Mouse (Mus musculus) adipocyte (in vitro differentiated cells): ENCODE data around the gene Lrrc4b.

Experiments used
- DNase-seq: peaks from one replicate; pipeline ENCODE4 v3.0.0-alpha.2; 2016; ENCODE audit warnings: low spot score

The Lrrc4b gene

DNA sequence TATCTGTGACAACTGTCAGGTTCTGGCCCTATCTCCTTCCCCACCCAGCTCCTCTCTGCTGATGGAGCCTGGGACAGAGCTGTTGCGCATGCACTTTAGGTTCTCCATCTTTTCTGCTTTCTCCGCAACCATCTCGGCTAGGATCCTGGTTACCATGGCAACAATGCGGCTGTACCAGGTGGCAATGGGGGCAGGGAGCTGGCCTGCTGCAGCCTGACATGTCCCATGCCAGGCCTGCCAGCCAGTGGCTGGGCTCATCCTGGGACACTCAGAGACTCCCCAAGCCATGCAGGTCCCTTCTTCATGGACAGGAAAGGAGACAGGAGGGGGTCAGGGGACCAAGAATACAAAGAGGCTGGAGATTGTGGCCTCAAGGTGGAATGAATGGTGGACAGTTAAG, 35.7 kb downstream of the Lrrc4b start:
- DNase-seq: no peak

DNA sequence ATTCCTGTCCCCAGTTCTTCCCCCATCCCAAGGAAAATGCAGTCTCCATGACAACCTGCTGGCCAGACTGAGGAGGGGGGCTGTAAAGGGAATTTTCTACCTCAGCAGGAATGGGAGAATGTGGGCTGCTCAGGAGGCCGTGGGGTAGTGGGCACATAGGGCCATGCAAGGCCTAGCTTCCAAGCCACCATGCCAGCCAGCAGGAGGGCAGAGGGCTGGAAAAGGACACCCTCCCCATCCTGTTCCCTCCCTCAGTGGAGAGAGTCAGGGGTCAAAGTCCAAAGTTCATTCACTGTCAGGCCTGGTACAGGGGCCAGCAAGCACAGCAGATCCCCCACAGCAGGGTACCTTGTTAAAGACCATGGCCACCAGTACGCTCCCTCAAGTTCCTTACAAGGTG, 36.3 kb downstream of the Lrrc4b start, which contains the start of gene Aspdh:
Gene Aspdh, plus strand, starts transcription at position 281 of the 400 bp plus-strand sequence.
- no peak for DNase-seq

DNA sequence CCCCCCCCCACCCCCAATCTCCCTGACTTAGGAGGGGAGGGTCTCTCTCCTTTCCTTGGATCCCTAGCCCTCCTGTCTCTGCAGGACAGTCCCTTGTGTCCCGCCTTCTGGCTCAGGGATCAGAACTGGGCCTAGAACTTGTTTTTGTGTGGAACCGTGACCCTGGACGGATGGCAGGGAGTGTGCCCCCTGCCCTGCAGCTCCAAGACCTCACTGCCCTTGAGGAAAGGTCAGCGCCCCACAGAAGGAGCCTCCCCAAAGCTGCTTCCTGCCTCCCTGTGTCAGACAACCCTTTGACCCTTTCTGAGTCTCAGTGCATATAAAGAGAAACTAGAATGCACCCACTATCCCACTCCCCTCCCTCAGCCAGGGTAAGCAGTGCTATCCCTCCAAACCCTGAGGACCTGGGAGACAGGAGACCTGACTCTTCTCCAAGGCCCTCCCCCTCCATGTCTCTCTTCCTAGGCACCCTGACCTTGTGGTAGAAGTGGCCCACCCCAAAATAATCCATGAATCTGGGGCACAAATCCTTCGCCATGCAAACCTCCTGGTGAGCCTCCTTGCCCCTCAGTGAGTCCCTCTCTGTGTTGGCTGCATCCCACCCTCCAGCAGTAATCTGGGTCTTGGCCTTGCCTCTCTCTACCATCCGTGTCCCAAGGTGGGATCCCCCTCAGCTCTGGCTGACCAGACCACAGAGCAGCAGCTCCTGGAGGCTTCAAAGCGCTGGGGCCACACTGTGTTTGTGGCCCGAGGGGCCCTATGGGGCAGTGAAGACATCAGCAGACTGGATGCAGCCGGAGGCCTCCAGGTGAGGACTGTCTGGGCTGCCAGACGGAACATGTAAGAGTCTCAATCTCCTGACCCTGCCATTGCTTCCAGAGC, 37.4 kb downstream of the Lrrc4b start:
- DNase-seq: no peak

DNA sequence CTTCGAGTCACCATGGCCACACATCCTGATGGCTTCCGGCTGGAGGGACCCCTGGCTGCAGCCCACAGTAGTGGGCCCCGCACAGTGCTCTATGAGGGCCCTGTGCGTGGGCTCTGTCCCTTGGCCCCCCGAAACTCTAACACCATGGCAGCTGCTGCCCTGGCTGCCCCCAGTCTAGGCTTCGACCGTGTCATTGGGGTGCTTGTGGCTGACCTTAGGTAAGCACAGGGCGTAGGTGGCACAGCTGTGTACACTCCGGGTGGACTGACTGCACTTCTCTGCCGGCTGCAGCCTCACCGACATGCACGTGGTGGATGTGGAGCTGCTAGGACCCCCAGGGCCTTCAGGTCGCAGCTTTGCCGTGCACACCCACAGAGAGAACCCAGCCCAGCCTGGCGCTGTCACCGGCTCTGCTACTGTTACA, 38.1 kb downstream of the Lrrc4b start:
- DNase-seq: no peak

DNA sequence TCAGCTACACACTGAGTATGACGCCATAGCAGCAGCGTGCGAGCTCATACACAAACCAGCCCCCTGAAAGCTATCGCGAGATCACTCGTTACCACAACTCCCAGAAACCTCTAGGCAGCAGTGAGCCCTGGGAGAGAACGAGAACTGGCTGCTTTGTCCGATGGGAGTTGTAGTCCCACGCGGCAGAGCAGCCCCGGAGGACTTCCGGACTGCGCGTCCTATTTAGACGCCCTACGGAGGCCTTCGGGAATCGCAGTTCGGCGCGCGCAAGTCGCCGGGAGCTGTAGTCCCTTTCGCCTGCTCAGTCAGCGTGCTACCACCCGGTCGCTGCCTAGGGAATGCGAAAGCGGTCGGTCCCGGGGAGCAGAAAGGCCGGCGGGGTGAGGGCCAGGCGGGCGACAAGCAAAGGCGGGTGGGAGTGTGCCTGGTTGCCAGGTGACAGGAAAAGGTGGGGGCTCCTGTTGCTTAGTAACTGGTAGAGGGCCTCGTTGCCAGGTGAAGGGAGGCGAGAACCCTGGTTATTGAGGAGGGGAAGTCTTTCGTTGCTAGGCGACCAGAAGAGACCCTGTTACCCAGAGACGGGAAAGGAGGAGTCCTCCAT, 39.1 kb downstream of the Lrrc4b start, which contains the start of gene Josd2:
Gene Josd2, plus strand, starts transcription at position 170 of the 601 bp plus-strand sequence.
- DNase-seq: peak; percentile 97

DNA sequence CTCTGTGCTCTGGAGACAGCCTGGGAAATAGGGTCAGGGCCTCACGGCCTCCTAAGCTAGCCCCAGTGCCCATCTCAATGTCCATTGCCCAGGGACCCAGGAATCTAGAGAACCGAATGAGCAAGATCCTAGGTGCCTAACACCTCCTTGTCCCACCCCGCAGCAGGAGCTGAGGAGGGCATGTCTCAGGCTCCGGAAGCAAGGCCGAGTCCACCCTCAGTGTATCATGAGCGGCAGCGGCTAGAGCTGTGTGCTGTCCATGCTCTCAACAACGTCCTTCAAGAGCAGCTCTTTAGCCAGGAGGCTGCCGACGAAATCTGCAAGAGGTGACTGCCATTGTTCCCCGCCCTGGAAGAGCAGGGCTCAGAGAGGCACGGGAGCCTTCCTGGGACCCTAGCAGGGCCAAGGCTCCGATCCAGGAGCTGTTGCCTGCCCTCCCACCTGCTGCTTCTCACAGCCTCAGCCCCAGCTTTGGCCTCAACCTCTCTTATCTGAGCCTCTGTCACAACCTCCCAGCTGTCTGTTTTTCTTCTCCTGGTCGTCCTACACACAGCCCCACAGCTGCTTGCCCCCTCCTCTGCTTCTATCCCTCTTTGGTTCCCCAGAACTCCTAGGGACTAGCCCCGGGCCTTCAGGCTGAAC, 39.9 kb downstream of the Lrrc4b start:
- no peak for DNase-seq

DNA sequence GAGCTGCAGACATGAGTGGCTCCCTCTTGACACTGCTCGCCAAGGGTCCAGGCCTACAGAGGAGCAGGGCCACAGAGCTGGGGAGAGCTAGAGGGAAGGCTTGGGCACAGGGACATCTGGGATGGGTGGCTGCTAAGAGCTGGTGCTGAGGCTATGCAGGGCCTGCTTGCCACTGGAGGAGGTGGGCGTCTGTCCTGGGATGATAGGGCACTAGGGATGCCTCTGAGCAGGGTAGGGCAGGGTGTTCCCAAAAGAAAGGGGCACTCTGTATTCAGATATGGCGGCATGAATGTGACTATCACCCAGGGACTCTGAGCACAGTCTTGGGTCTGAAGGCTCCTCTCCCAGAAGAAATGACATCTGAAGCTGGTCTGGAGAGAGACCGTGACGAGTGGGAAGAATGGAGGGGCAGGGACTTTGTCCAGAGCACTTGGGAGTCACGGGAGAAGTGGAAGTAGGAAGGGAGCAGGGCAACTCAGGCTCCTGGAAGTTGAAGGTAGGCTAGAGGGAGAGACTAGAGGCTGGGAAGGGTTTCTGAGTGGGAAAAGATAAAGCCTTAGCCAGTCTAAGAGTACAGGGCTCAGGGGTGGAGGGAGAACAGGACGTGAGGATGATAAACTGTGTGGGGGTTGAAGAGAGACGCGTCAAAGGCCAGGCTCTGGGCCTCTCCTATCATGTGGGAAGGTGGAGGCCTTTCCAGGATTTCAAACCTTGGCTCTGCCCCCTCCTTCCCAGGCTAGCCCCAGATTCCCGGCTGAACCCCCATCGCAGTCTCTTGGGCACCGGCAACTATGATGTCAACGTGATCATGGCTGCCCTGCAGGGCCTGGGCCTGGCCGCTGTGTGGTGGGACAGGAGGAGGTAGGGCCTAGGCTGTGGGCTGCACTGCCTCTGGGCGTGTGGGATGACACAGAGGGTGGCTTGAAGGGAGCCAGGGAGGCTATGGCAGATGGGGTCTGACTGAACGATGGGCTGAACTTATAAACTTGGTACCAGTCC, 41.2 kb downstream of the Lrrc4b start:
- no peak for DNase-seq

DNA sequence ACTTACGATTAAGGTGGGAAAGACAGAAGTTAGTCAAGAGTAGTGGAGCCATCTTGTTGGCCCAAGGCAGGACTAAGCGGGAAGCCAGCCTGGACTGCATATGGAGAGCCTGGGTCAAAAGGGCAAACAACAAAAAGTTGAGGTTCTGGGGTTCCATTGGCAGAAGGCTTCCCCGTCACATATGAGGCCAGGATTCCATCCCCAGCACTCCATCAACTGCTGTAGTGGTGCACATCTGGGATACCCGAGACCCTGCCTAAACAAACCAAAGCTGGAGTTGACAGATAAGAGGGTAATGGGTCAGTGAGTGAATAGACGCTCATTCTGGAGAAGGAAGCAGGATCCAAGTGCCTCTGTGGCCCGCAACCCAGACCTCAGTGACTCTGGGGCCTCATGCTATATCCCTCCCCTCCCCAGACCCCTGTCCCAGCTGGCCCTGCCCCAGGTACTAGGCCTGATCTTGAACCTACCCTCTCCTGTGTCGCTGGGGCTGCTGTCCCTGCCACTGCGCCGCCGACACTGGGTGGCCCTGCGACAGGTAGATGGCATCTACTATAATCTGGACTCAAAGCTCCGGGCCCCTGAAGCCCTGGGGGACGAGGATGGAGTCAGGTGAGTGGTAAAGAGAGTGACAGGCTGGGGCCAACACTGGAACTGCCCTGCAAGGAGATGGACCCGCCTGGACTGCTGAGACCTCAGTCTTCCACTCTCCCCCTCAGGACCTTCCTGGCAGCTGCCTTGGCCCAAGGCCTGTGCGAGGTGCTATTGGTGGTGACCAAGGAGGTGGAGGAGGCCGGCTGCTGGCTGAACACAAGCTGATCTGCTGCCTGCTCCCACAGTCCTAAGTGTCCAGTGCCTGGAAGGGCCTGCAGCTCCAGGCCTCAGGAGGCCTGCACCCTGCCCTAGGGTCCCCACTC, 42.1 kb downstream of the Lrrc4b start:
- DNase-seq: no peak

DNA sequence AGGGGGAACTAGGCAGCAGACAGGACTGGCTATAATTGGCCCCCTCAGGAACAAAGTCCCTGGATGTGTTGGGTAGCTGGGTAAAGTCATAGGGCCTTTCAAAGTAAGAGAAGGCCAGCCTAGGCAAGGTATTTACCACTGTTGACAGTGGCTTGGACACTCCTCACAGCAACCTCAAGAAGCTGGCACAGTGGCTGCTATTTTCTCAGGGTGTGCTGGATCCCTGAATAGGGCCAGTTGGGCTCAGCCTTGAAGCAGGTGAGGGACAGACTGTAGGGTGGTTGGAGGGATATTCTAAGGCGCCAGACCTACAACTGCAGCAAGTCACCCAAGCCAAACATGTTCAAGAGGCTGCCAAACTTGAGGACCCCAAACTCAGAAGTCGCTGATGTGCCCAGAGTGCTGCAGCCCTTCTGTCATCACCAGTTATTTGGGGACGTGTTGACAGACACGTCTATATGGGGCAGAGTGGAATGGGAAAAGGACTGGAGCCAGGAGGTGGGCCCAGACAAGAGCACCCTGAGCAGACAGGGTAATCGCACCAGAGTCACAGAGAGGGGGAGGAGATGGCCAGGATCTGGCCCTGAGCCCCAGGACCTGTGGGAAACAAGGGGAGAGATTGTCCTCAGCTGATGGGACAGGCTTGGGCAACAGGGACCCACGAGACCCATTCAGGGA, 43.2 kb downstream of the Lrrc4b start:
- DNase-seq: peak; percentile 17

DNA sequence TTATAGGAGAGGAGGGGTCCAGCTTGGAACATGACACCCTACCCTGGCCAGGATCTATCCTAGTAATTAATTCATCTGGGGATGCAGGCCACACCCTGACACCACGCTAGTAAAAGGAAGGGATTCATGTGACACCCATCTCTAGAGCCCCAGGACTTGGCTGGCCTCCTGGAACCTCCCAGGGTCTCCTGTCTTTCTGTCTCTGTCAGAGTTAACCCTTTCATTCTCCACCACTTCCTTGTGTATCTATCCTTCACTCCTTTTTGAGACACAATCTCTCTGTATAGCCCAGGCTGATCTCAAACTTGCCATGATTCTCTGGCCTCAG, 43.7 kb downstream of the Lrrc4b start:
- DNase-seq: no peak

DNA sequence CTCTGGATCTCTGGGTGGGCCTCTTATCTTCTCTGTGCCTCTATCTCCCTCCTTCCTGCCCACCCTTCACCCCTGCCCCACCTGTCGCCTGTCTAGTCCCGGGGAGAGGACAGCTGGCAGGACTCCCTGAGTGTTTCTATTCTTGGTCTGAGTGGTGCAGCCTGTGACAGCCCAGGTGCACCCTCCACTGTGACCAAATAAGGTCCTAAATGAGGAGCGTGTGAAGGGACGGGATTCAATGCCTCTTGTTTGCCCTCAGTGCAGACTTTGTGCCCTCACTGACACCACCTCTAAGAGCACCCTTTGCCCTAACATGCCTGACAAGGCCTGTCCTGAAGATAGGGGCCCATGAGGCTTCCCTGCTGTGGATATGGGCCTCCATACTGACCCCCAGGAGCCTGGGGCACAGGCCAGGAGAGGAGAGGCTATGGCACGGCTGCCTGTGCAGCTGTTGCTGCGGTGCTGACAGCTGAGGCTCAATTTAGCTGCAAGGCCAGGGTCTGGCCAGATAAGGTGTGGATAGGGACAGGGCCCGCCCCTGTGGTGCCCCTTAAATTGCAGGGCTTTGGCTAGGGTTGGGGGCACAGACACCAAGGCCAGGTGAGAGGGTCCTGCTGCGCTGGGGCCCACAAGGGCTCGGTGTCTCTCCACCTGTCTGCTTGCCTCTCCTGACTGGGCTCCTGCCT, 44.3 kb downstream of the Lrrc4b start:
- no peak for DNase-seq

DNA sequence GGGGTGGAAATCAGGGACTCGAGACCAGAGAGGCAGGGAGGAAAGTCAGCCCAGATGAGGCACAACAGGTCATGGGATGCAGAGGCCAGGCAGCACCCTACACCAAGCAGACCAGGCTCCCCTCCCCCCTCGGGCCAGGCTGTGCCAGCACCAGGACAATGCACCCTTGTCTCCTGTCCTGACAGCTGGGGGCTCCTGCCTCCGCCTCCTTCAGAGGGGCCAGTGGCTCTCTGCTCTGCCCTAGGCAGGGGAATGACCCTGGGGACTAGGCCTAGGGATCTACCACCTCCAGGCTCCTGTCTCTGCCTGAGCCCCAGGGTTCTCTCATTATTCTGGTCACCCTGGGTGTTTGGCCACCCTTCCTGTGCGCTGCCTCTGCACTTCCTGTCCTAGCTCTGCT, 45.6 kb downstream of the Lrrc4b start:
- no peak for DNase-seq

DNA sequence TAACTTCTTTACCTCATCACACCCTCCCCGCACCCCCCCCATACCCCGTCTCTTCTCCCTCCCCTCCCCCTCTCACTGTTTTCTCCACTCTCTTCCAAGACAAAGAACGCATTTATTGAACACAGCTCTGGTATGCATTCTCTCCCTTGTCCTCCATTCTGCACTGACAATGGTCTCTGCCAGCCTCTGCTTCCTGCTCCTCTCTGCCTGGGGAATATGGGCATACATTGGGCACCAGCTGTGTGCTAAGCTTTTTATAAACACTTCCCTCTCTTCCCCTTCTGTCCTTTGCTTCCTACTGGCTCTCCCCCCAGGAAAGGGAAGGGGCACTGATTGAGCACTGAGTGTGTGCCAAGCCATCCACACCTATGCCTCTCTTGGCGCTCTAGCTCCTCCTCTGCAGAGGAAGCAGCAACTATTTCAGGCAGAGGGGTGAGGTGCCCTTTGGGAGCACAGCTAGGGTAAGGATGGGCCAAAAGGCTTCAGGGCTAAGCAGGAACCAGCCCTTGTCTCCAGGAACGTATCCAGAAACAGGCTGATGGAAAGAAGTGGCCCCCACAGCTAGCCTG, 46.3 kb downstream of the Lrrc4b start:
- DNase-seq: no peak

DNA sequence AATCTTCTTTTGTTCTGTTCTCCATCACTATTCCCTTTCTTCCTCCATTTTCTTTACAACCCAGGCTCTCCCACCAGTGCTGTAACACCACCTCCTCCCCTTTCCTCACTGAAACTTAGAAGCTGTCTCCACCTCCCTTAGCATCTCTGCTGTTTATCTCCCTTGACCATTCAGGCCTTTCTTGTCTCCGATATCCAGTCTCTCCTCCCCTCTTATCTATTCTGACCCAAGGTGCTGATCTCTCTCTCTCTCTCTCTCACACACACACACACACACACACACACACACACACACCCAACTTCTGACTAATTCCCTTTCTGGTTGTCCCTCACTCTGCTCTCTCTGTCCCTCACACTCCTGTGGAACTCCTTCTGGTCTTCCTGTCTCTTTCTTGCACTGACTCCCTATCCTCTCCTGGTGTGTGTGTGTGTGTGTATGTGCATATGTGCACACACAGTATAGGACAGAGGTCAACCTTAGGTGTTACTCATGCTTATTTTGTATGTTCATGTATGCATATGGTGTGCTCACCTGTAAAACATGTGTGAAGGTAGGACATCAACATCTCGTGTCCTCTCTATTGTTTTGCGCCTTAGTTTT, 54.1 kb downstream of the Lrrc4b start:
- no peak for DNase-seq

DNA sequence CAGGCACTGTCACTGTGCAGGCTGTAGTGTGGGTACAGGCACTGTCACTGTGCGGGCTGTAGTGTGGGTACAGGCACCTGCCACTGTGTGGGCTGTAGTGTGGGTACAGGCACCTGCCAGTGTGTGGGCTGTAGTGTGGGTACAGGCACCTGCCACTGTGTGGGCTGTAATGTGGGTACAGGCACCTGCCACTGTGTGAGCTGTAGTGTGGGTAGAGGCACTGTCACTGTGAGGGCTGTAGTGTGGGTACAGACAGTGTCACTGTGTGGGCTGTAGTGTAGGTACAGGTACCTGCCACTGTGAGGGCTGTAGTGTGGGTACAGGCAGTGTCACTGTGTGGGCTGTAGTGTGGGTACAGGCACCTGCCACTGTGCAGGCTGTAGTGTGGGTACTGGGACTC, 55.3 kb downstream of the Lrrc4b start:
- DNase-seq: no peak

DNA sequence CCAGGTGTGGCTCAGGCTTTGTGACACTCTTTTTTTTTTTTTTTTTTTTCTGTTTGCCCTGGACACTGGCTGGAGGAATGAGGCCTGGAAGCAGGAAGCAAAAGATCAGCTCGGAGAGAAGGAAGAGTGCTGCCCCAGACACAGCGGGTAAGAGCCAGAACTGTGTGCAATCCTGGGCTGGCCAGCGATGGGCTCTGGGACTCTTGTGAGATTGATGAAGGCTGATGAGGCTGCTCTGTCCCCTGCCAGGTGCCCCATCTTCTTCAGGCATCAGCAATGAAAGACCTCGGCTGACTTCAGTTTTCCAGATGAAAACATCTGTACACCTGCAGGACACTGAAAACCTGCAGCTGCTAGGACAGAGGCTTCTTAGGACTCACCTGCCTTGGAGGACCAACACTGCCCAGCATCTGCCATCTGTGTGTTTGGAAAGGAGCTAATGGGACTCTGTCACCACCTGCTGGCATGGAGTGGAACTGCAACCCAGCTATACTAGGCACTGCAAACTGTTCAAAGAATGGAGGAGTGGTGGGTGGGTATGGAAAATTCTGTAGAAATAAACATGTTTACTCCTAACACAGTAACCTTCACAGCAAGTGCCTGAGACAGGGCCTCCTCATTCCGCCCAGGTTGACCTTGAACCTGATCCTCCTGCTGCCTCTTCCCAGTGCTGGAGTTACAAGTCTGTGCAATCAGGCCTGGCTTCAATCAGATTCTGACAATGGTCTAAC, 56.2 kb downstream of the Lrrc4b start:
- DNase-seq: peak; percentile 76

DNA sequence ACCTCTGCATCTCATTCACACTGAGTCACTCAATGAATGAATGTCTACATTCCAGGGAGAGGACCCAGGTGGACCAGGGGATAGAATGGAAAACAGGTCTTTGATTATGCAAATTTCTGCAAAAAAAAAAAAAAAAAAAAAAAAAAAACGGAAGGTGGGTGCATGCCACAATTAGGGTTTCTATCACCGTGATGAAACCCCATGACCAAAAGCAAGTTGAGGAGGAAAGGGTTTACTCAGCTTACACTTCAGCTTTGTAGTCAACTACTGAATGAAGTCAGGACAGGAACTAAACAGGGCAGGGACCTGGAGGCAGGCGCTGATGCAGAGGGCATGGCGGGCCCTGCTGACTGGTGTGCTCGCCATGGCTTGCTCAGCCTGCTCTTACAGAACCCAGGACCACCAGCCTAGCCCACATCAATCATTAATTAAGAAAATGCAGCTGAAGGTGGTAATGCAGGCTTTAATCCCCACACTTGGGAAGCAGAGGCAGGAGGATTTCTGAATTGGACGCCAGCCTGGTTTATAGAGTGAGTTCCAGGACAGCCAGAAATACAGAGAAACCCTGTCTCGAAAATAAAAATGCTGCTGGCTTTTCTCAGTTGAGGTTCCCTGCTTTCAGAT, 56.9 kb downstream of the Lrrc4b start:
- DNase-seq: no peak
